Mouse (Mus musculus) skeletal muscle tissue, postnatal 0 days (tissue): ENCODE data around the gene Rbm39. TPM values are rescaled to one million over a fixed set of nuclear protein-coding genes. Genes with fewer than 3 reads are reported as not detected.

Experiments used
- polyA plus RNA-seq: library from polyadenylated mRNA; unstranded; fragments of >200 nt; fragmentation: Nextera tagmentation; extraction: Ambion mirVana; gene quantifications from 2 replicates; pipeline ENCODE4 v1.2.1, GENCODE M21; 2015

The Rbm39 gene
- polyA plus RNA-seq = 303 and 306 TPM in 2 replicates

GRCm38 (mm10) chr2:156180094-156180821, at the start of gene Rbm39:
TSS of gene Rbm39 (minus strand) at chr2:156180238.

GRCm38 (mm10) chr2:156196302-156197128, 16.5 kb upstream of the Rbm39 start, which contains the start of gene Phf20:
TSS of gene Phf20 (plus strand) at chr2:156196466.

GRCm38 (mm10) chr2:156143953-156144724, 35.9 kb downstream of the Rbm39 start, which contains the start of the genes Romo1 and Nfs1:
TSS of gene Romo1 (plus strand) at chr2:156144039.
TSS of gene Nfs1 (minus strand) at chr2:156144186.

GRCm38 (mm10) chr2:156126992-156127391, 53.0 kb downstream of the Rbm39 start, which contains the start of gene Gm28036:
TSS of gene Gm28036 (minus strand) at chr2:156127092.

GRCm38 (mm10) chr2:156111358-156112079, 68.5 kb downstream of the Rbm39 start, which contains the start of the genes Cpne1 and Rbm12:
TSS of gene Cpne1 (minus strand) at chr2:156111965.
TSS of gene Rbm12 (minus strand) at chr2:156111978.

Other genes starting within 250 kb of the Rbm39 start
- gene Uqcc1, start 249.9 kb downstream of the Rbm39 start, polyA plus RNA-seq = 73.2 and 74.7 TPM in 2 replicates
- gene Gm15557, start 239.5 kb downstream of the Rbm39 start, polyA plus RNA-seq = not detected in 2 replicates
- 0.10 and 0.35 TPM in 2 replicates for gene Gdf5, start 234.9 kb downstream of the Rbm39 start, polyA plus RNA-seq
- 4.7 and 5.8 TPM in 2 replicates for gene Cep250, start 223.8 kb downstream of the Rbm39 start, polyA plus RNA-seq
- 0.67 and 1.0 TPM in 2 replicates for gene 6430550D23Rik, start 172.3 kb downstream of the Rbm39 start, polyA plus RNA-seq
- gene Ergic3, start 172.2 kb downstream of the Rbm39 start, polyA plus RNA-seq = 83.9 and 102 TPM in 2 replicates
- not detected in 2 replicates for gene Fer1l4, start 127.3 kb downstream of the Rbm39 start, polyA plus RNA-seq
- gene Spag4, start 115.1 kb downstream of the Rbm39 start, polyA plus RNA-seq = 0.41 and 1.0 TPM in 2 replicates
- 16.6 and 17.6 TPM in 2 replicates for gene Cpne1, start 68.3 kb downstream of the Rbm39 start, polyA plus RNA-seq
- 7.7 and 8.2 TPM in 2 replicates for gene Rbm12, start 68.3 kb downstream of the Rbm39 start, polyA plus RNA-seq
- 5.9 and 6.4 TPM in 2 replicates for gene Gm28036, start 53.1 kb downstream of the Rbm39 start, polyA plus RNA-seq
- 401 and 417 TPM in 2 replicates for gene Romo1, start 36.2 kb downstream of the Rbm39 start, polyA plus RNA-seq
- 47.7 and 53.0 TPM in 2 replicates for gene Nfs1, start 36.1 kb downstream of the Rbm39 start, polyA plus RNA-seq
- gene Phf20, start 16.2 kb upstream of the Rbm39 start, polyA plus RNA-seq = 25.3 and 31.9 TPM in 2 replicates
- gene Cnbd2, start 132.1 kb upstream of the Rbm39 start, polyA plus RNA-seq = 3.9 and 4.9 TPM in 2 replicates
- gene Scand1, start 132.5 kb upstream of the Rbm39 start, polyA plus RNA-seq = 68.3 and 84.5 TPM in 2 replicates
- gene Epb41l1, start 240.7 kb upstream of the Rbm39 start, polyA plus RNA-seq = 0.55 and 1.1 TPM in 2 replicates